Mouse (Mus musculus) neutrophil, adult 65 days (primary cell): ENCODE data around the gene Srrm3. TPM values are rescaled to one million over a fixed set of nuclear protein-coding genes. Genes with fewer than 3 reads are reported as not detected.

Experiments
- total RNA-seq: library from RNA; stranded (reverse); gene quantifications from 2 replicates; pipeline ENCODE4 v1.2.4, GENCODE M21; 2023

The Srrm3 gene
- 0.86 TPM in 1 of 2 replicates, not detected in the other for total RNA-seq

GRCm38 (mm10) chr5:135806555-135807262, at the start of gene Srrm3:
Srrm3 (plus strand) TSS chr5:135806890.

GRCm38 (mm10) chr5:135777796-135778470, 28.8 kb upstream of the Srrm3 start, which contains the start of gene Styxl1:
Styxl1 (minus strand) TSS chr5:135778385.

GRCm38 (mm10) chr5:135778471-135779445, 27.9 kb upstream of the Srrm3 start, which contains the start of gene Mdh2:
Mdh2 (plus strand) TSS chr5:135778480.

GRCm38 (mm10) chr5:135887675-135888102, 81.0 kb downstream of the Srrm3 start, which contains the start of gene Hspb1:
Hspb1 (plus strand) TSS chr5:135887919.

Other genes starting within 250 kb of the Srrm3 start
- not detected in 2 replicates for gene Ccl26, start 243.3 kb upstream of the Srrm3 start, total RNA-seq
- 0.32 TPM in 1 of 2 replicates, not detected in the other for gene Ccl24, start 233.8 kb upstream of the Srrm3 start, total RNA-seq
- gene Rhbdd2, start 174.3 kb upstream of the Srrm3 start, total RNA-seq, result 4.6 and 6.9 TPM in 2 replicates
- gene Por, start 136.9 kb upstream of the Srrm3 start, total RNA-seq, result 122 and 139 TPM in 2 replicates
- gene Tmem120a, start 62.4 kb upstream of the Srrm3 start, total RNA-seq, result 38.9 and 44.9 TPM in 2 replicates
- 0.60 TPM in 1 of 2 replicates, not detected in the other for gene Styxl1, start 28.5 kb upstream of the Srrm3 start, total RNA-seq
- 205 and 300 TPM in 2 replicates for gene Mdh2, start 28.4 kb upstream of the Srrm3 start, total RNA-seq
- gene Hspb1, start 81.0 kb downstream of the Srrm3 start, total RNA-seq, result not detected in 2 replicates
- 96.6 and 115 TPM in 2 replicates for gene Ywhag, start 127.7 kb downstream of the Srrm3 start, total RNA-seq
- gene Ssc4d, start 167.6 kb downstream of the Srrm3 start, total RNA-seq, result 3.9 and 6.1 TPM in 2 replicates
- not detected in 2 replicates for gene Zp3, start 173.2 kb downstream of the Srrm3 start, total RNA-seq
- gene Dtx2, start 187.9 kb downstream of the Srrm3 start, total RNA-seq, result 17.0 and 21.8 TPM in 2 replicates
- not detected in 2 replicates for gene Upk3b, start 231.6 kb downstream of the Srrm3 start, total RNA-seq
- gene Upk3bl, start 247.6 kb downstream of the Srrm3 start, total RNA-seq, result not detected in 2 replicates